Mouse (Mus musculus): ENCODE results near the gene Rsad2. TPM values are rescaled to one million over a fixed set of nuclear protein-coding genes. Genes with fewer than 3 reads are reported as not detected.
"Not testable (repeated sequence)": the region's sequence is repeated elsewhere in the genome, so short reads cannot be mapped to it uniquely, and the experiment has no call there.

Gene Rsad2
- polyA plus RNA-seq, 1 experiment from 2014 or later, result 0.14 TPM

- DNase-seq (ENCODE audit: extremely low spot score, low spot score), result no peak
- no peaks in the 10 kb centered on the region for H3K9me3 ChIP-seq
These were observed 19.9 kb downstream of the Rsad2 start for GRCm38 (mm10) chr12:26436334-26436733.

DNA sequence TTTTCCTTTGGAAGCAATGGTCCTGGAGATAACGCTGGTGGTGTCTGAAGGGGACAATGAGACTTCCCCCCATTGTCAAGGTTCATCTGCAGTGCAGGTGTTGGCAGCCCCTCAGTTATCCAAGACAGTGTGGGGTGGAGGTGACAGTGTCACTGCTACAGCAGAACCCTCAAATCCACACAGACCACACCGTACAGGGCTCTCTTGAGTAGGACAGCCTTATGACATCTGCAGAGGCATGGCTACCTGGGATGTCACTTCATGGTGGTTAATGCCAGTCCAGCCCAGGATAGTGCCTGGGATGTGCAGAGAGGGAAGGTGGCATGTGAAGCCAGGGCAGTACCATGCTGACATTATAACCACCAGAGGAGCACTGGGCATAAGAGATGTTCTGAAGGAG lies 27.5 kb downstream of the Rsad2 start:
- not testable (repeated sequence) for H3K27ac ChIP-seq; H3K9me3 ChIP-seq; DNase-seq (ENCODE audit: extremely low spot score, low spot score); H3K4me3 ChIP-seq; H3K4me1 ChIP-seq; H3K27me3 ChIP-seq (ENCODE audit: poor library complexity, severe bottlenecking); H3K36me3 ChIP-seq (replicated peaks)
- 87% methylated on average over 2 of the region's 2 CpGs for WGBS

More at GRCm38 (mm10) chr12:26436334-26436733, 19.9 kb downstream of the Rsad2 start:
- Histone ChIP-seq H3K36me3 (replicated peaks) (no peaks in the 10 kb centered on the region), H3K4me1 (no peaks in the 10 kb centered on the region), H3K4me3 (no peak overlapping the region), H3K27ac (no peak overlapping the region), H3K27me3 (ENCODE audit: poor library complexity, severe bottlenecking) (no peaks in the 10 kb centered on the region)
- 88% methylated on average over 4 of the region's 4 CpGs for WGBS

- H3K4me3 ChIP-seq, result no peak overlapping the region
- H3K27ac ChIP-seq, result no peak overlapping the region
- no peaks in the 10 kb centered on the region for H3K27me3 ChIP-seq (ENCODE audit: poor library complexity, severe bottlenecking)
- no peak for DNase-seq (ENCODE audit: extremely low spot score, low spot score)
- 95% methylated on average over 2 of the region's 2 CpGs for WGBS
- H3K9me3 ChIP-seq, result no peaks in the 10 kb centered on the region
- no peaks in the 10 kb centered on the region for H3K4me1 ChIP-seq
- no peaks in the 10 kb centered on the region for H3K36me3 ChIP-seq (replicated peaks)
These were observed 31.4 kb downstream of the Rsad2 start for GRCm38 (mm10) chr12:26424841-26425240.

DNA sequence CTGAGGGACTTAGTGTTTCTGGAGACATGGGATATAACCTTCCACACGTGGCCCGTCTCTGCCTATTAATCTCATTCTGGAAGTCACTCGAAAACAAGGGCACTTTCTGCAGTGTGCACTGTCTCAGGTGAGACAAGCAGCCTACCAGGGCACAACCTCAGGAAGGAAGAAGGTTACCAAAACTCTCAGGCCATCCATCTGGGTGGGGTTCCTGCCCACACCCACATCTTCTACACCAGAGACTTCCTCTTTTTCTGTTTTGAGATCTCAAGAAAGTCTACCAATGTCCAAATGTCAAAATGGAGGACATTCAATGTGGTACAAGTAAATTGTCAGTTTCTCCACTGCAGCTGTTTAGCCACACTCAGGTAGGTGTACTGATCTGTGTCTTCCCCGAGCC lies 37.9 kb downstream of the Rsad2 start:
- H3K27me3 ChIP-seq (ENCODE audit: poor library complexity, severe bottlenecking), result no peaks in the 10 kb centered on the region
- H3K4me3 ChIP-seq, result no peak overlapping the region
- peaks cover 28% of the 10 kb centered on the region for H3K4me1 ChIP-seq
- 90% methylated on average over 4 of the region's 4 CpGs for whole genome bisulfite sequencing
- no peak for DNase-seq (ENCODE audit: extremely low spot score, low spot score)
- no peaks in the 10 kb centered on the region for H3K9me3 ChIP-seq
- H3K27ac ChIP-seq, result no peak overlapping the region
- no peaks in the 10 kb centered on the region for H3K36me3 ChIP-seq (replicated peaks)

DNA sequence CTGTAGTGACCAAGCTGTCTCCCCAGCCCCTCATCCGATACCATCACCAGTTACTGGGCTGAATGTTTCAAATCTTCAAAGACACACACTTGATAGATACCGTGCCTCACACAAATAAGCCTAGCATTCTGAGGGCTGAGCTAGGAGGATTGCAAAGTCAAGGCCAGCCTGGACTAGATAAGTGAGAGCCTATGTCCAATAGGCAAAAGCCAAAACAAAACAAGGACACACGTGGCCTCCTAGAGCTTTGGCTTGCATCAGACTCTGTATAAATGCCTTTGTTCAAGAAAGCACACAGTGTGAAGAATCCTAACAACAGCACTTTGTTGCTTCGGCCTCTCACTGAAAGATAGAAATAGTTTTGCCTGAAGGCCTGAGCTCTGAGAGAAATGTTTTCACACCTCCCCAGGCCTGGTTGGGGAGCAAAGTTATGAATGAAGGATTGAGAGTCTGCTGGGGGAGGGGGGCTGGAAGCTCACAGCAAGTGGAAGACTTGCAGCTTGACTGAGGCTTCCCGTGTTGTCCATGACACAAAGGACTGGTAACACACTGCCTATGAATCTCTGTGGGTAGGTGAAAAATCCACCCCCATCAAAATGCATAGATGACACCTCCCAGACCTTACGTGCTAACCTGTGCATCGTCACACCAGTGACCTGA lies 39.5 kb downstream of the Rsad2 start:
- no peaks in the 10 kb centered on the region for H3K27me3 ChIP-seq (ENCODE audit: poor library complexity, severe bottlenecking)
- no peak for DNase-seq (ENCODE audit: extremely low spot score, low spot score)
- no peak overlapping the region for H3K4me3 ChIP-seq
- H3K4me1 ChIP-seq, result peaks cover 43% of the 10 kb centered on the region
- 79% methylated on average over 7 of the region's 7 CpGs for WGBS
- no peaks in the 10 kb centered on the region for H3K9me3 ChIP-seq
- H3K27ac ChIP-seq, result no peak overlapping the region
- H3K36me3 ChIP-seq (replicated peaks), result peaks cover 14% of the 10 kb centered on the region

GRCm38 (mm10) chr12:26415104-26415771 lies 41.0 kb downstream of the Rsad2 start, which contains the start of gene Rnf144a:
Gene Rnf144a, minus strand, starts transcription at chr12:26415254.
- peak within 1 kb of the TSS; percentile 100 for H3K27ac ChIP-seq
- H3K4me3 ChIP-seq, result peak within 1 kb of the TSS; percentile 95
- peaks cover 53% of the 10 kb centered on the region for H3K4me1 ChIP-seq
- WGBS, result 1% methylated on average over 45 of the region's 45 CpGs
- H3K27me3 ChIP-seq (ENCODE audit: poor library complexity, severe bottlenecking), result no peaks in the 10 kb centered on the region
- H3K9me3 ChIP-seq, result no peaks in the 10 kb centered on the region
- DNase-seq (ENCODE audit: extremely low spot score, low spot score), result peak; percentile 88
- peaks cover 28% of the 10 kb centered on the region for H3K36me3 ChIP-seq (replicated peaks)

DNA sequence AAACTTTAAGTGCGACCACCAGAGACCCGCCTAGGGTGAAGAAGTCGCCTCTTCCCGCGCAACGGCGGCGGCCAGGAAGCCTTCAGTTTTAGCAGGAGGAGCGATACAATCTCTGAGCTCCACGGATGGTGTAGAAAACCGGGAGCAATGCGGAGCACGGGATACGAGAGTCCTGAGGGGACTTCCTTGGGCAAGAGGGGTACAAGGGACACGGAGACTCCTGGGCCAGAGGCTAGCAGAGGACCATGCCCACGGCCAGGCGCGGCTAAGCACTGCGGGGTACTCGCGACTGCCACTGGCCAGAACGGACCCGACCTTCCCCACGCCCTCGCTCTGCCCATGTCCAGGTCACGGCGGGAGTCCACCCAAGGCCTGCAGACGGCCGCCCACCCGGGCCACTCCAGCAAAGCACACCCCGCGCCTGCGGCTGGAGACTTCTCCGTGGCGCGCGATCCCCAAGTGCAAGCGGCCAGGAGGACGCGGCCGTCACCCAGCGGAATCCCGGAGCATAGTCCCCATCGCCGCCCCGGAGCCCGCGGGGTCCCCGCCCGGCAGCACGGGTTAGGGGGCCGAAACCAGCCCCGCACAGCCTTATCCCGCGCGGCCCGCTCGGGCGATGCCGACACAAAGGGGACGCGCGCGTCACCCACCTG lies 41.7 kb downstream of the Rsad2 start:
- DNase-seq (ENCODE audit: extremely low spot score, low spot score), result peak; percentile 60
- H3K27me3 ChIP-seq (ENCODE audit: poor library complexity, severe bottlenecking), result no peaks in the 10 kb centered on the region
- peak overlapping the region; percentile 95 for H3K4me3 ChIP-seq
- H3K27ac ChIP-seq, result peak overlapping the region; percentile 100
- no peaks in the 10 kb centered on the region for H3K9me3 ChIP-seq
- peaks cover 34% of the 10 kb centered on the region for H3K36me3 ChIP-seq (replicated peaks)
- peaks cover 53% of the 10 kb centered on the region for H3K4me1 ChIP-seq
- WGBS, result under 1% methylated on average over 64 of the region's 64 CpGs

DNA sequence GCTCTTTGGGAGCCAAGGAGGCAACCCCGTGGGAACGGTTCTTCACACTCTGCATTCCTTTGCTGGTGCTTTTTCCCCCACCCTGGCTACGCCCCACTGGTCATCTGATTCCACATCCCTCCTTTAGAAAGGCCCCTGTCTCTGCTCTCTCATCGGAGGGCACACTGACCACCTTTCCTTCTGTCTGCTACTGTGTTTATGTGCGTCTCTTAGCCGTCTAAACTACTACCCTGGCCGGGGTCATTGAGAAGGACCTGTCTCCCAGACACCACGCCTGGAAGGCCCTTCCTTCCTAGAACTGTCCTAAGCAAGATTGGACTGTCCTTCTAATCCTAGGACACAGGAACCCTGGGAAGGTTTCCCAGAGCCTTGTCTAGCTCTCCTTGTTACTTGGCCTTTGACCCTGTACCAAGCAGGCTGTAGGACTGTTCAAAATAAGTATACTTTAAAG lies 42.3 kb downstream of the Rsad2 start:
- Histone ChIP-seq H3K27ac (peak overlapping the region; percentile 100), H3K4me3 (peak overlapping the region; percentile 95), H3K36me3 (replicated peaks) (peaks cover 40% of the 10 kb centered on the region), H3K27me3 (ENCODE audit: poor library complexity, severe bottlenecking) (no peaks in the 10 kb centered on the region), H3K9me3 (no peaks in the 10 kb centered on the region), H3K4me1 (peaks cover 53% of the 10 kb centered on the region)
- DNase-seq (ENCODE audit: extremely low spot score, low spot score), result peak; percentile 38
- 15% methylated on average over 8 of the region's 8 CpGs for WGBS

GRCm38 (mm10) chr12:26412802-26413201 lies 43.5 kb downstream of the Rsad2 start:
- H3K27ac ChIP-seq, result peak overlapping the region; percentile 58
- no peak for DNase-seq (ENCODE audit: extremely low spot score, low spot score)
- WGBS, result 90% methylated on average over 6 of the region's 6 CpGs
- H3K4me3 ChIP-seq, result peak overlapping the region; percentile 95
- no peaks in the 10 kb centered on the region for H3K27me3 ChIP-seq (ENCODE audit: poor library complexity, severe bottlenecking)
- peaks cover 52% of the 10 kb centered on the region for H3K36me3 ChIP-seq (replicated peaks)
- no peaks in the 10 kb centered on the region for H3K9me3 ChIP-seq
- peaks cover 58% of the 10 kb centered on the region for H3K4me1 ChIP-seq

DNA sequence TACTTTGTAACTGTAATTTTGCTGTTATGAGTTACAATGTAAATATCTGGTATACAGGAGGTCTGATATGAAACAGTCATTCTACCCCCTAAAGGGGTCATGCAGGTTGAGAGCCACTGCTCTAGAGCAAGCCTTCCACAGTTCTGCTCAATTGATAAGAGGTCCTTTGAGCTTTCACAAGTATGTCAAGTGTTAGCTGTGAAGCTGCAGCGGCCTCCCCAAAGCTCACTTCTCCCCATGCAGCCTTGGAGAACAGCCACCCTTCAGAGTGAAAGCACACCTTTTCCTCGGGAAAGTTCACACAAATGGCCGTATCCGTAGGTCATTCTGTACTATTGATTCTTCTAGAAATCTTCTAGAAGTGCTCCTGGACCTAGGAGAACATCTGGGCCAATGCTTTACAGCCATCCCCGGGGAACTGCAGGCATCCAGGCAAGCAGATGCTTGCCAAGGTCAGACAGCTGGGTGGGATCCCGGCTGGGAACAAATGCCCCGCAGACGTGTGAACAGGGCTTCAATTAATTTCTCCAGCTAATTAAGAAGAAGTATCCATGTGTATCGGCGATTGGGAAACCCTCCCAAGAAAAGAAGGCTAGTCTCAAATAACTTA lies 44.3 kb downstream of the Rsad2 start:
- no peaks in the 10 kb centered on the region for H3K27me3 ChIP-seq (ENCODE audit: poor library complexity, severe bottlenecking)
- H3K4me3 ChIP-seq, result peak overlapping the region; percentile 95; the same call in 1 of the 2 replicates
- H3K9me3 ChIP-seq, result no peaks in the 10 kb centered on the region
- H3K36me3 ChIP-seq (replicated peaks), result peaks cover 60% of the 10 kb centered on the region
- no peak overlapping the region; the same call in 1 of the 2 replicates for H3K27ac ChIP-seq
- peaks cover 57% of the 10 kb centered on the region for H3K4me1 ChIP-seq
- no peak for DNase-seq (ENCODE audit: extremely low spot score, low spot score)
- 85% methylated on average over 10 of the region's 10 CpGs for WGBS

- no peak for DNase-seq (ENCODE audit: extremely low spot score, low spot score)
- Histone ChIP-seq H3K4me1 (peaks cover 56% of the 10 kb centered on the region), H3K9me3 (no peaks in the 10 kb centered on the region), H3K27me3 (ENCODE audit: poor library complexity, severe bottlenecking) (no peaks in the 10 kb centered on the region), H3K27ac (no peak overlapping the region), H3K36me3 (replicated peaks) (peaks cover 65% of the 10 kb centered on the region), H3K4me3 (no peak overlapping the region)
- 96% methylated on average over 3 of the region's 3 CpGs for whole genome bisulfite sequencing
These were observed 45.8 kb downstream of the Rsad2 start for GRCm38 (mm10) chr12:26410443-26410842.

- H3K27ac ChIP-seq, result no peak overlapping the region
- no peak overlapping the region for H3K4me3 ChIP-seq
- H3K27me3 ChIP-seq (ENCODE audit: poor library complexity, severe bottlenecking), result no peaks in the 10 kb centered on the region
- DNase-seq (ENCODE audit: extremely low spot score, low spot score), result no peak
- 86% methylated on average over 9 of the region's 9 CpGs for WGBS
- H3K36me3 ChIP-seq (replicated peaks), result peaks cover 82% of the 10 kb centered on the region
- H3K4me1 ChIP-seq, result peaks cover 53% of the 10 kb centered on the region
- H3K9me3 ChIP-seq, result no peaks in the 10 kb centered on the region
These were observed 47.5 kb downstream of the Rsad2 start for GRCm38 (mm10) chr12:26408707-26409106.
